Mouse (Mus musculus): ENCODE measurements around the gene Gm20388.

- no peak for TF ChIP-seq CTCF (IDR thresholded peaks at IDR 0.05; ENCODE audit: low read depth, low read length)
- TF ChIP-seq POLR2AphosphoS5 (IDR thresholded peaks at IDR 0.05; ENCODE audit: insufficient replicate concordance, low read depth, low read length): no peak
- TF ChIP-seq TAL1 (conservative IDR thresholded peaks at IDR 0.05; ENCODE audit: low read depth, low read length): no peak
- no peak for TF ChIP-seq GATA2 (IDR thresholded peaks at IDR 0.05; ENCODE audit: borderline replicate concordance, low read depth, low read length)
- TF ChIP-seq GATA1 (IDR thresholded peaks at IDR 0.05; ENCODE audit: borderline replicate concordance, low read length): no peak
These were observed 3985.7 kb downstream of the Gm20388 start for GRCm38 (mm10) chr8:123896366-123896761.

All from G1E (cell line).